Mouse (Mus musculus) CH12.LX (cell line): ENCODE data around the gene Pxk. TPM values are rescaled to one million over a fixed set of nuclear protein-coding genes. Genes with fewer than 3 reads are reported as not detected.

ENCODE experiments used
- DNase-seq: peaks from one replicate; pipeline ENCODE4 v3.0.0-alpha.2; 2013; ENCODE audit errors: extremely low read depth
- H3K27ac ChIP-seq: 2 replicates; pipeline ENCODE4 v1.5.1; 2012; ENCODE audit warnings: low read depth, mild to moderate bottlenecking, control low read depth, moderate library complexity; ENCODE audit not compliant: insufficient read depth
- H3K27me3 ChIP-seq: replicated peaks from 2 replicates; pipeline ENCODE3; 2012; ENCODE audit warnings: inconsistent platforms
- H3K36me3 ChIP-seq, 2 experiments: replicated peaks in 1 of 2; 2 replicates each; pipeline versions ENCODE3 to v1.6.1; 2012; ENCODE audit warnings: inconsistent platforms in 1 of 2, low read length in 1 of 2, mild to moderate bottlenecking in 1 of 2, mixed read lengths in 1 of 2, moderate library complexity in 1 of 2; ENCODE audit not compliant: control insufficient read depth in 1 of 2, insufficient read depth in 1 of 2
- H3K4me1 ChIP-seq, 2 experiments: 2 replicates each; pipeline ENCODE4 v1.6.1; 2012; ENCODE audit warnings: inconsistent platforms in 1 of 2, moderate library complexity in 1 of 2; ENCODE audit not compliant: insufficient read depth in 2 of 2, control insufficient read depth in 1 of 2
- H3K4me2 ChIP-seq: 2 replicates; pipeline ENCODE4 v1.6.1; 2012; ENCODE audit warnings: low read depth, mild to moderate bottlenecking, control low read depth; ENCODE audit not compliant: poor library complexity, insufficient read depth, severe bottlenecking
- H3K4me3 ChIP-seq, 3 experiments: fragments of 150-350 bp in 1 of 3; sonication (generic) in 1 of 3; replicated peaks in 1 of 3; 2 replicates each; pipeline versions ENCODE3 to v1.5.1; 2011 to 2012; ENCODE audit warnings: low read depth in 2 of 3, low read length in 2 of 3, mild to moderate bottlenecking in 2 of 3, moderate library complexity in 2 of 3, control low read depth in 1 of 3, improper control_type of control experiment in 1 of 3, inconsistent platforms in 1 of 3, mixed read lengths in 1 of 3; ENCODE audit not compliant: poor library complexity in 1 of 3
- H3K79me2 ChIP-seq: replicated peaks from 2 replicates; pipeline ENCODE4 v1.6.1; 2012; ENCODE audit warnings: mild to moderate bottlenecking, moderate library complexity; ENCODE audit not compliant: control insufficient read depth, poor library complexity, insufficient read depth, severe bottlenecking; ENCODE audit errors: extremely low read depth
- H3K9ac ChIP-seq: 2 replicates; pipeline ENCODE4 v1.6.1; 2012; ENCODE audit warnings: low read depth, mild to moderate bottlenecking, control low read depth, moderate library complexity; ENCODE audit not compliant: insufficient read depth
- H3K9me3 ChIP-seq: replicated peaks from 2 replicates; pipeline ENCODE3; 2012; ENCODE audit warnings: low read length, inconsistent platforms, mixed read lengths
- BHLHE40 ChIP-seq: IDR thresholded peaks from 2 replicates; pipeline ENCODE4 v1.6.1; 2011; ENCODE audit warnings: mild to moderate bottlenecking, low read depth, low read length, improper control_type of control experiment
- CHD1 ChIP-seq: IDR thresholded peaks from 2 replicates; pipeline ENCODE4 v1.6.1; 2012; ENCODE audit warnings: low read depth, low read length, improper control_type of control experiment, inconsistent platforms
- ELF1 ChIP-seq: IDR thresholded peaks from 2 replicates; pipeline ENCODE4 v1.6.1; 2014; ENCODE audit warnings: low read depth, mild to moderate bottlenecking, inconsistent platforms, low read length, improper control_type of control experiment
- EP300 ChIP-seq: IDR thresholded peaks from 2 replicates; pipeline ENCODE4 v1.6.1; 2011; ENCODE audit warnings: low read length, improper control_type of control experiment
- ETS1 ChIP-seq: conservative IDR thresholded peaks from 2 replicates; pipeline ENCODE4 v1.6.1; 2012; ENCODE audit warnings: low read depth, mild to moderate bottlenecking, inconsistent platforms, low read length, improper control_type of control experiment, moderate library complexity
- HCFC1 ChIP-seq: IDR thresholded peaks from 2 replicates; pipeline ENCODE4 v1.6.1; 2012; ENCODE audit warnings: low read depth, mild to moderate bottlenecking, inconsistent platforms, low read length, improper control_type of control experiment
- IRF4 ChIP-seq: IDR thresholded peaks from 2 replicates; pipeline ENCODE4 v1.6.1; 2014; ENCODE audit warnings: low read depth, mild to moderate bottlenecking, inconsistent platforms, low read length, improper control_type of control experiment
- JUN ChIP-seq: IDR thresholded peaks from 2 replicates; pipeline ENCODE4 v1.6.1; 2011; ENCODE audit warnings: low read depth, mild to moderate bottlenecking, low read length, improper control_type of control experiment, moderate library complexity; ENCODE audit not compliant: insufficient read depth
- JUND ChIP-seq: conservative IDR thresholded peaks from 2 replicates; pipeline ENCODE4 v1.6.1; 2011; ENCODE audit warnings: low read depth, low read length, improper control_type of control experiment
- MAX ChIP-seq: IDR thresholded peaks from 2 replicates; pipeline ENCODE4 v1.6.1; 2011; ENCODE audit warnings: low read length, improper control_type of control experiment
- MAZ ChIP-seq: IDR thresholded peaks from 2 replicates; pipeline ENCODE4 v1.6.1; 2012; ENCODE audit warnings: low read depth, mild to moderate bottlenecking, inconsistent platforms, low read length, improper control_type of control experiment, moderate library complexity
- MXI1 ChIP-seq: IDR thresholded peaks from 2 replicates; pipeline ENCODE4 v1.6.1; 2011; ENCODE audit warnings: mild to moderate bottlenecking, low read depth, low read length, improper control_type of control experiment
- MYC ChIP-seq: IDR thresholded peaks from 2 replicates; pipeline ENCODE4 v1.6.1; 2011; ENCODE audit warnings: low read depth, mild to moderate bottlenecking, improper control_type of control experiment, low read length
- NELFE ChIP-seq: IDR thresholded peaks from 2 replicates; pipeline ENCODE4 v1.6.1; 2011; ENCODE audit warnings: low read depth, low read length, improper control_type of control experiment
- POLR2A ChIP-seq: IDR thresholded peaks from 2 replicates; pipeline ENCODE4 v1.6.1; 2011; ENCODE audit warnings: low read depth, mild to moderate bottlenecking, improper control_type of control experiment, low read length
- SMC3 ChIP-seq: IDR thresholded peaks from 2 replicates; pipeline ENCODE4 v1.6.1; 2011; ENCODE audit warnings: low read depth, low read length, improper control_type of control experiment
- UBTF ChIP-seq: IDR thresholded peaks from 2 replicates; pipeline ENCODE4 v1.6.1; 2012; ENCODE audit warnings: low read depth, mild to moderate bottlenecking, inconsistent platforms, low read length, improper control_type of control experiment, moderate library complexity
- USF2 ChIP-seq: conservative IDR thresholded peaks from 2 replicates; pipeline ENCODE4 v1.6.1; 2011; ENCODE audit warnings: low read depth, low read length, improper control_type of control experiment
- ZC3H11A ChIP-seq: IDR thresholded peaks from 2 replicates; pipeline ENCODE4 v1.6.1; 2012; ENCODE audit warnings: low read depth, mild to moderate bottlenecking, inconsistent platforms, low read length, improper control_type of control experiment
- ZMIZ1 ChIP-seq: IDR thresholded peaks from 2 replicates; pipeline ENCODE4 v1.6.1; 2012; ENCODE audit warnings: low read depth, mild to moderate bottlenecking, inconsistent platforms, low read length, improper control_type of control experiment
- dilution Hi-C: fragments of 300-500 bp; cut with MboI; formaldehyde crosslinking; loops from 2 replicates; pipeline ENCODE4 v1.14.3; 2020; ENCODE audit warnings: low sequenced_read_pairs; ENCODE audit not compliant: extremely low pct_unique_long_range_greater_than_20kb, extremely low pct_ligation_motif_present
- in situ Hi-C: fragments of 300-500 bp; cut with MboI; formaldehyde crosslinking; loops from 3 replicates; pipeline ENCODE4 v1.14.3; 2019; ENCODE audit warnings: low sequenced_read_pairs, low pct_ligation_motif_present, low pct_unique_long_range_greater_than_20kb, mixed read lengths
- polyA plus RNA-seq: library from polyadenylated mRNA; unstranded; fragments of >175 nt; gene quantifications from 2 replicates; pipeline ENCODE4 v1.2.1, GENCODE M21; 2012; ENCODE audit warnings: low read depth; ENCODE audit not compliant: insufficient read length
- total RNA-seq, 2 experiments: library from RNA; depleted of rRNA; stranded (reverse); fragments of 300-350 nt in 1 of 2; fragments of >200 nt in 1 of 2; gene quantifications; 2 replicates each; pipeline ENCODE4 v1.2.3; 2012 to 2014

The Pxk gene
- total and polyA plus RNA-seq, 3 experiments = 11.7 to 55.7 (median 28.9) TPM

DNA sequence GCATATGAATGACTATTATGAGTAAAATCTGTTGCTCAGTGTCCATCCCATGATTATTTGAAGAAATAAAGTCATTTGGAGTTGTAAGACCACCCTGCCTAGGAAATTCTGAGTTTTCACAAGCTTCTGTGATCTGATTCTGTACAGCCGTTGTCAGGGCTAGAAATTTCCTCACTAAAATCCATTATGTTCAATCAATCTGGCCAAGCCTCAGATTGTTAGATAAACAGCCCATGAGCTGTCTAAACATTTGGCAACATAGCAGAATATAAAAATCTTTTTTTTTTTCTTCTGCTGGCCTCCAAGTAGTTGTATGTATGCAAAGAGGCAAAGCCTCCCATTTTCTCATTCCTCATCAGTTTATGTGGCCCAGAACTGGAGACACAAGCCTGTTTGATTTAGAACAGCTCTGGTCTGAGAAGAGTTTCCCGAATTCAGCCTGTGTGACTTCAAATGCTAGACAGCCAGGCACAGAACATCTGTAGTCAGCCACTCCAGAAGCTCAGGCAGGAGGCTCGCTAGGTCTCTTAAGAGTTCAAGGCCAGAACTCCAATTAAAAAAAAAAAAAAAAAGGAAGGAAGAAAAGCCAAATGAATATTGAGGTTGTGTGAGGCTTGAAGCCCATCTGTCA, 3.0 kb upstream of the Pxk start:
- H3K9me3 ChIP-seq = no peaks in the 10 kb centered on the region
- TF ChIP-seq EP300 = no peak
- no peak for TF ChIP-seq ZC3H11A
- no peak for TF ChIP-seq UBTF
- TF ChIP-seq JUN = no peak
- TF ChIP-seq ZMIZ1 = no peak
- TF ChIP-seq JUND = no peak
- no peak for TF ChIP-seq ELF1
- no peak for TF ChIP-seq SMC3
- TF ChIP-seq MAZ = no peak
- TF ChIP-seq CHD1 = no peak
- TF ChIP-seq BHLHE40 = no peak
- no peak for TF ChIP-seq IRF4
- no peak for TF ChIP-seq POLR2A
- TF ChIP-seq NELFE = no peak
- H3K79me2 ChIP-seq = peaks cover 9% of the 10 kb centered on the region
- no peak for DNase-seq
- dilution Hi-C loops (no loop called here), in situ Hi-C loops (loop anchor here (5.0 to 10.0 kb wide), 2 partner anchors 57 to 220 kb away; partner anchors contain the start of gene Fam107a)
- H3K4me2 ChIP-seq = no peak overlapping the region
- peaks cover 0 to 35% of the 10 kb centered on the region in 2 experiments; a peak in 3 of 4 replicates for H3K4me1 ChIP-seq
- no peak overlapping the region for H3K9ac ChIP-seq
- H3K36me3 ChIP-seq = peaks cover 11 to 19% of the 10 kb centered on the region in 2 experiments
- H3K27me3 ChIP-seq = no peaks in the 10 kb centered on the region
- H3K27ac ChIP-seq = no peak overlapping the region
- no peak overlapping the region for H3K4me3 ChIP-seq

DNA sequence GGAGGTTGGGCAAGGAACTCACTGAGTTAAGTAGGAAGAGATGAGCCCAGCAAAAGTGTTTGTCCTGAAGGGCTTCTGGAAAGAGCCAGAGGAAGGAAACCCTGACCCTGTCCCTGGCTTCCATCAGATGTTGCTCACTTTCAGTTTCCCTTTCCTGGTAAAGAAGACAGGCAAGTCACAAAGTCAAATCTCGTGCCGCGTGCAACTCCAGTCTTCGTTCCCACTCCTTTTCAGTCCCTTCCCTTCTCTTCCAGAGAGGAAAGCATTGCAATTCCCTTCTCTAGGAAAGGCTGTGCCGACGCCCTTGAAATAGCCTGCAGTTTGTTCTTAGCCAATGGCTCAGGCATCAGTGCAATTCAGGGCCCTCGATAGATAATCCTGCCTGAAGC, 2.5 kb upstream of the Pxk start:
- Histone ChIP-seq H3K27ac (no peak overlapping the region), H3K9ac (no peak overlapping the region), H3K79me2 (peaks cover 12% of the 10 kb centered on the region), H3K4me1 (peaks cover 0 to 40% of the 10 kb centered on the region in 2 experiments; a peak in 3 of 4 replicates), H3K4me2 (no peak overlapping the region), H3K9me3 (no peaks in the 10 kb centered on the region), H3K36me3 (peaks cover 7 to 14% of the 10 kb centered on the region in 2 experiments), H3K27me3 (no peaks in the 10 kb centered on the region), H3K4me3 (no peak overlapping the region)
- DNase-seq = no peak
- dilution Hi-C loops = no loop called here
- in situ Hi-C loops = loop anchor here (5.0 to 10.0 kb wide), 2 partner anchors 57 to 219 kb away; partner anchors contain the start of gene Fam107a
- TF ChIP-seq MXI1 (no peak), MAZ (no peak), ETS1 (no peak), MYC (no peak), HCFC1 (no peak), MAX (no peak), EP300 (no peak), USF2 (no peak)
